Mouse (Mus musculus) forebrain, embryonic 12.5 days (tissue): ENCODE data around the gene Dnlz. TPM values are rescaled to one million over a fixed set of nuclear protein-coding genes. Genes with fewer than 3 reads are reported as not detected.

Source experiments
- ATAC-seq: fragments of 200-750 bp; cut with Nextera tagmentation; 2 replicates; pipeline ENCODE4 v1.8.0; 2017; ENCODE audit warnings: moderate TSS enrichment; ENCODE audit not compliant: low FRiP score
- H3K27ac ChIP-seq: fragments of 300-500 bp; sonication (generic); 2 replicates; pipeline ENCODE4 v1.5.1; 2016; ENCODE audit warnings: mild to moderate bottlenecking
- H3K27me3 ChIP-seq: fragments of 300-500 bp; sonication (generic); 2 replicates; pipeline ENCODE4 v1.6.1; 2016; ENCODE audit warnings: mild to moderate bottlenecking
- H3K36me3 ChIP-seq: fragments of 300-500 bp; sonication (generic); replicated peaks from 2 replicates; pipeline ENCODE4 v1.6.1; 2016; ENCODE audit warnings: mild to moderate bottlenecking
- H3K4me1 ChIP-seq: fragments of 300-500 bp; sonication (generic); 2 replicates; pipeline ENCODE4 v1.6.1; 2016
- H3K4me2 ChIP-seq: fragments of 300-500 bp; sonication (generic); 2 replicates; pipeline ENCODE4 v1.6.1; 2016; ENCODE audit warnings: mild to moderate bottlenecking, moderate library complexity
- H3K4me3 ChIP-seq: fragments of 300-500 bp; sonication (generic); replicated peaks from 2 replicates; pipeline ENCODE4 v1.5.1; 2016; ENCODE audit warnings: mild to moderate bottlenecking
- H3K9ac ChIP-seq: fragments of 300-500 bp; sonication (generic); 2 replicates; pipeline ENCODE4 v1.6.1; 2016; ENCODE audit warnings: mild to moderate bottlenecking
- H3K9me3 ChIP-seq: fragments of 300-500 bp; sonication (generic); 2 replicates; pipeline ENCODE4 v1.6.1; 2016
- WGBS: fragments of 180-500 bp; shearing (Covaris S2); methylation state at CpG from one replicate; pipeline ENCODE4 v1.1.7; 2016; 5-methylcytosine and 5-hydroxymethylcytosine counted together
- polyA plus RNA-seq: library from polyadenylated mRNA; unstranded; fragments of >200 nt; fragmentation: Nextera tagmentation; extraction: Ambion mirVana; gene quantifications from 2 replicates; pipeline ENCODE4 v1.2.1, GENCODE M21; 2016

Dnlz gene
- polyA plus RNA-seq, 1 experiment from 2014 or later = 34.5 TPM

- no peak for ATAC-seq
- Histone ChIP-seq H3K4me2 (no peak overlapping the region), H3K9ac (no peak overlapping the region), H3K27me3 (no peaks in the 10 kb centered on the region), H3K36me3 (peaks cover 97% of the 10 kb centered on the region), H3K4me1 (no peaks in the 10 kb centered on the region), H3K27ac (no peak overlapping the region), H3K4me3 (no peak overlapping the region), H3K9me3 (no peaks in the 10 kb centered on the region)
- 94% methylated on average over 8 of the region's 8 CpGs for WGBS
Observed at GRCm38 (mm10) chr2:26372396-26372795, 20.5 kb upstream of the Dnlz start.

GRCm38 (mm10) chr2:26368572-26368971, 16.7 kb upstream of the Dnlz start:
- no peak overlapping the region for H3K4me3 ChIP-seq
- no peak overlapping the region for H3K4me2 ChIP-seq
- no peak overlapping the region for H3K9ac ChIP-seq
- 93% methylated on average over 1 of the region's 1 CpGs for WGBS
- no peaks in the 10 kb centered on the region for H3K9me3 ChIP-seq
- no peak for ATAC-seq
- no peaks in the 10 kb centered on the region for H3K27me3 ChIP-seq
- no peaks in the 10 kb centered on the region for H3K4me1 ChIP-seq
- peaks cover 98% of the 10 kb centered on the region for H3K36me3 ChIP-seq
- no peak overlapping the region for H3K27ac ChIP-seq

- Histone ChIP-seq H3K4me1 (no peaks in the 10 kb centered on the region), H3K27me3 (no peaks in the 10 kb centered on the region), H3K9ac (no peak overlapping the region), H3K4me2 (no peak overlapping the region), H3K9me3 (no peaks in the 10 kb centered on the region), H3K4me3 (no peak overlapping the region), H3K36me3 (peaks cover 97% of the 10 kb centered on the region), H3K27ac (no peak overlapping the region)
- ATAC-seq = no peak
- WGBS = 94% methylated on average over 6 of the region's 6 CpGs
Observed at GRCm38 (mm10) chr2:26367911-26368310, 16.0 kb upstream of the Dnlz start.

- Histone ChIP-seq H3K9me3 (no peaks in the 10 kb centered on the region), H3K9ac (no peak overlapping the region), H3K4me3 (no peak overlapping the region), H3K4me1 (no peaks in the 10 kb centered on the region), H3K27me3 (no peaks in the 10 kb centered on the region), H3K27ac (no peak overlapping the region), H3K4me2 (no peak overlapping the region), H3K36me3 (peaks cover 75% of the 10 kb centered on the region)
- 91% methylated on average over 10 of the region's 10 CpGs for WGBS
- ATAC-seq = no peak
Observed at GRCm38 (mm10) chr2:26364738-26365465, 13.0 kb upstream of the Dnlz start.

- 94% methylated on average over 5 of the region's 5 CpGs for WGBS
- Histone ChIP-seq H3K27me3 (no peaks in the 10 kb centered on the region), H3K4me2 (no peak overlapping the region)
Observed at GRCm38 (mm10) chr2:26363481-26363880, 11.6 kb upstream of the Dnlz start.

GRCm38 (mm10) chr2:26362991-26363390, 11.1 kb upstream of the Dnlz start:
- Histone ChIP-seq H3K9me3 (no peaks in the 10 kb centered on the region), H3K4me2 (no peak overlapping the region), H3K9ac (no peak overlapping the region), H3K4me1 (no peaks in the 10 kb centered on the region), H3K36me3 (peaks cover 56% of the 10 kb centered on the region), H3K27me3 (no peaks in the 10 kb centered on the region), H3K4me3 (no peak overlapping the region), H3K27ac (no peak overlapping the region)
- ATAC-seq = no peak
- WGBS = 76% methylated on average over 5 of the region's 5 CpGs

More at GRCm38 (mm10) chr2:26363481-26363880, 11.6 kb upstream of the Dnlz start:
- H3K4me1 ChIP-seq = no peaks in the 10 kb centered on the region
- no peak overlapping the region for H3K4me3 ChIP-seq
- peaks cover 61% of the 10 kb centered on the region for H3K36me3 ChIP-seq
- H3K27ac ChIP-seq = no peak overlapping the region
- no peaks in the 10 kb centered on the region for H3K9me3 ChIP-seq
- H3K9ac ChIP-seq = no peak overlapping the region
- ATAC-seq = no peak

GRCm38 (mm10) chr2:26360772-26361171, 8.9 kb upstream of the Dnlz start, which contains the start of gene Card9:
Gene Card9, minus strand, starts transcription at chr2:26360918.
- no peak within 1 kb of the TSS for H3K9ac ChIP-seq
- ATAC-seq = no peak
- WGBS = 46% methylated on average over 3 of the region's 3 CpGs

GRCm38 (mm10) chr2:26359983-26360382, 8.1 kb upstream of the Dnlz start:
- Histone ChIP-seq H3K27me3 (no peaks in the 10 kb centered on the region), H3K9me3 (no peaks in the 10 kb centered on the region), H3K4me1 (no peaks in the 10 kb centered on the region), H3K4me3 (no peak overlapping the region), H3K4me2 (no peak overlapping the region), H3K9ac (no peak overlapping the region), H3K27ac (no peak overlapping the region), H3K36me3 (peaks cover 26% of the 10 kb centered on the region)
- no peak for ATAC-seq
- 93% methylated on average over 6 of the region's 6 CpGs for WGBS

More at GRCm38 (mm10) chr2:26360772-26361171, 8.9 kb upstream of the Dnlz start, which contains the start of gene Card9:
- Histone ChIP-seq H3K27ac (no peak within 1 kb of the TSS), H3K9me3 (no peaks in the 10 kb centered on the region), H3K4me1 (no peaks in the 10 kb centered on the region), H3K4me2 (no peak within 1 kb of the TSS), H3K27me3 (no peaks in the 10 kb centered on the region), H3K36me3 (peaks cover 33% of the 10 kb centered on the region), H3K4me3 (no peak within 1 kb of the TSS)

GRCm38 (mm10) chr2:26358667-26359320, 6.9 kb upstream of the Dnlz start:
- whole genome bisulfite sequencing = 86% methylated on average over 13 of the region's 13 CpGs

GRCm38 (mm10) chr2:26357484-26357883, 5.6 kb upstream of the Dnlz start:
- Histone ChIP-seq H3K36me3 (peaks cover 1% of the 10 kb centered on the region; the same call in 1 of the 2 replicates), H3K27me3 (no peaks in the 10 kb centered on the region), H3K9me3 (no peaks in the 10 kb centered on the region), H3K4me3 (no peak overlapping the region), H3K4me2 (no peak overlapping the region), H3K9ac (no peak overlapping the region), H3K27ac (no peak overlapping the region), H3K4me1 (peaks cover 10% of the 10 kb centered on the region)
- ATAC-seq = no peak
- 45% methylated on average over 15 of the region's 15 CpGs for WGBS

More at GRCm38 (mm10) chr2:26358667-26359320, 6.9 kb upstream of the Dnlz start:
- H3K4me1 ChIP-seq = no peaks in the 10 kb centered on the region
- H3K4me2 ChIP-seq = no peak overlapping the region
- peaks cover 14% of the 10 kb centered on the region for H3K36me3 ChIP-seq
- no peaks in the 10 kb centered on the region for H3K9me3 ChIP-seq
- ATAC-seq = no peak
- H3K27me3 ChIP-seq = no peaks in the 10 kb centered on the region
- H3K9ac ChIP-seq = no peak overlapping the region
- no peak overlapping the region for H3K27ac ChIP-seq
- H3K4me3 ChIP-seq = no peak overlapping the region

- no peak for ATAC-seq
- no peak overlapping the region for H3K9ac ChIP-seq
- H3K4me2 ChIP-seq = no peak overlapping the region
Observed at GRCm38 (mm10) chr2:26356678-26357077, 4.8 kb upstream of the Dnlz start.

GRCm38 (mm10) chr2:26356231-26356630, 4.3 kb upstream of the Dnlz start:
- 88% methylated on average over 4 of the region's 4 CpGs for WGBS
- H3K27me3 ChIP-seq = no peaks in the 10 kb centered on the region
- H3K27ac ChIP-seq = no peak overlapping the region
- H3K4me3 ChIP-seq = no peak overlapping the region
- ATAC-seq = no peak
- H3K9me3 ChIP-seq = no peaks in the 10 kb centered on the region
- no peak overlapping the region for H3K9ac ChIP-seq
- H3K36me3 ChIP-seq = no peaks in the 10 kb centered on the region
- peaks cover 14% of the 10 kb centered on the region for H3K4me1 ChIP-seq
- H3K4me2 ChIP-seq = no peak overlapping the region

More at GRCm38 (mm10) chr2:26356678-26357077, 4.8 kb upstream of the Dnlz start:
- Histone ChIP-seq H3K27ac (no peak overlapping the region), H3K27me3 (no peaks in the 10 kb centered on the region), H3K4me3 (no peak overlapping the region), H3K36me3 (no peaks in the 10 kb centered on the region), H3K9me3 (no peaks in the 10 kb centered on the region), H3K4me1 (peaks cover 12% of the 10 kb centered on the region)
- 75% methylated on average over 7 of the region's 7 CpGs for whole genome bisulfite sequencing
